Mouse (Mus musculus): ENCODE measurements around the gene Rpl34. TPM values are rescaled to one million over a fixed set of nuclear protein-coding genes. Genes with fewer than 3 reads are reported as not detected.

Rpl34 gene
- polyA plus RNA-seq, 1 experiment from 2014 or later: 808 TPM

- Histone ChIP-seq H3K36me3 (ENCODE audit: control insufficient read depth, insufficient read depth, low read length) (no peaks in the 10 kb centered on the region), H3K27ac (ENCODE audit: low read length) (no peak overlapping the region), H3K27me3 (ENCODE audit: control insufficient read depth, insufficient read depth, low read length) (no peaks in the 10 kb centered on the region), H3K9me3 (replicated peaks; ENCODE audit: control insufficient read depth, low read length) (no peaks in the 10 kb centered on the region), H3K4me3 (replicated peaks; ENCODE audit: low read length) (no peak overlapping the region), H3K4me2 (ENCODE audit: low read depth, low read length) (no peak overlapping the region), H3K9ac (ENCODE audit: low read length) (no peak overlapping the region), H3K4me1 (ENCODE audit: control insufficient read depth, insufficient read depth, low read length) (no peaks in the 10 kb centered on the region)
- 84% methylated on average over 8 of the region's 8 CpGs for WGBS
- ATAC-seq (ENCODE audit: insufficient read depth, low FRiP score): no peak
Measured at GRCm38 (mm10) chr3:130683836-130684235, 46.4 kb downstream of the Rpl34 start.

GRCm38 (mm10) chr3:130682183-130682582 is 48.0 kb downstream of the Rpl34 start:
- 62% methylated on average over 9 of the region's 9 CpGs for WGBS
- ATAC-seq (ENCODE audit: insufficient read depth, low FRiP score): 0 out of 2 replicates have a peak, but pooled peaks have one; percentile 39

GRCm38 (mm10) chr3:130681226-130681625 is 49.0 kb downstream of the Rpl34 start:
- Histone ChIP-seq H3K4me2 (ENCODE audit: low read depth, low read length) (no peak overlapping the region), H3K27ac (ENCODE audit: low read length) (no peak overlapping the region)
- WGBS: 62% methylated on average over 2 of the region's 2 CpGs

More at GRCm38 (mm10) chr3:130682183-130682582, 48.0 kb downstream of the Rpl34 start:
- Histone ChIP-seq H3K4me3 (replicated peaks; ENCODE audit: low read length) (no peak overlapping the region), H3K36me3 (ENCODE audit: control insufficient read depth, insufficient read depth, low read length) (no peaks in the 10 kb centered on the region), H3K27ac (ENCODE audit: low read length) (no peak overlapping the region), H3K4me1 (ENCODE audit: control insufficient read depth, insufficient read depth, low read length) (no peaks in the 10 kb centered on the region), H3K9me3 (replicated peaks; ENCODE audit: control insufficient read depth, low read length) (no peaks in the 10 kb centered on the region), H3K9ac (ENCODE audit: low read length) (no peak overlapping the region), H3K27me3 (ENCODE audit: control insufficient read depth, insufficient read depth, low read length) (no peaks in the 10 kb centered on the region), H3K4me2 (ENCODE audit: low read depth, low read length) (no peak overlapping the region)

GRCm38 (mm10) chr3:130677671-130678460 is 52.3 kb downstream of the Rpl34 start:
- Histone ChIP-seq H3K4me1 (ENCODE audit: control insufficient read depth, insufficient read depth, low read length) (no peaks in the 10 kb centered on the region), H3K27ac (ENCODE audit: low read length) (no peak overlapping the region), H3K4me3 (replicated peaks; ENCODE audit: low read length) (no peak overlapping the region), H3K27me3 (ENCODE audit: control insufficient read depth, insufficient read depth, low read length) (no peaks in the 10 kb centered on the region), H3K4me2 (ENCODE audit: low read depth, low read length) (no peak overlapping the region), H3K9me3 (replicated peaks; ENCODE audit: control insufficient read depth, low read length) (no peaks in the 10 kb centered on the region), H3K36me3 (ENCODE audit: control insufficient read depth, insufficient read depth, low read length) (no peaks in the 10 kb centered on the region), H3K9ac (ENCODE audit: low read length) (no peak overlapping the region)
- 93% methylated on average over 19 of the region's 19 CpGs for WGBS
- no peak for ATAC-seq (ENCODE audit: insufficient read depth, low FRiP score)

More at GRCm38 (mm10) chr3:130681226-130681625, 49.0 kb downstream of the Rpl34 start:
- H3K36me3 ChIP-seq (ENCODE audit: control insufficient read depth, insufficient read depth, low read length): no peaks in the 10 kb centered on the region
- H3K4me1 ChIP-seq (ENCODE audit: control insufficient read depth, insufficient read depth, low read length): no peaks in the 10 kb centered on the region
- no peak overlapping the region for H3K9ac ChIP-seq (ENCODE audit: low read length)
- H3K9me3 ChIP-seq (replicated peaks; ENCODE audit: control insufficient read depth, low read length): no peaks in the 10 kb centered on the region
- no peak overlapping the region for H3K4me3 ChIP-seq (replicated peaks; ENCODE audit: low read length)
- H3K27me3 ChIP-seq (ENCODE audit: control insufficient read depth, insufficient read depth, low read length): no peaks in the 10 kb centered on the region
- no peak for ATAC-seq (ENCODE audit: insufficient read depth, low FRiP score)

Other genes starting within 250 kb of the Rpl34 start
- gene Etnppl, start 113.0 kb downstream of the Rpl34 start, polyA plus RNA-seq (2015; fragmentation: Nextera tagmentation; extraction: Ambion mirVana): not detected in 2 replicates
- 396 and 400 TPM in 2 replicates for gene Ostc, start 21.0 kb downstream of the Rpl34 start, polyA plus RNA-seq (2015; fragmentation: Nextera tagmentation; extraction: Ambion mirVana)

Measured in stomach, embryonic 16.5 days (tissue).